Mouse (Mus musculus): ENCODE results near the gene Nbeal1.

GRCm38 (mm10) chr1:60344670-60345069 lies 164.3 kb downstream of the Nbeal1 start:
- no peak for TF ChIP-seq CTCF (IDR thresholded peaks at IDR 0.05; ENCODE audit: low read depth)
- no peak for TF ChIP-seq EP300 (IDR thresholded peaks at IDR 0.05; ENCODE audit: low read depth)

Measured in heart, postnatal 0 days (tissue).